Mouse (Mus musculus) T-helper 17 cell (primary cell): ENCODE measurements around the gene Gm49450.

Experiments
- in situ Hi-C, 2 experiments: fragments of 300-600 bp; cut with MboI, MseI; formaldehyde crosslinking; loops; 1 replicate in 1 of 2; 2 replicates in 1 of 2; pipeline ENCODE4 v1.15.1; 2025; ENCODE audit warnings: high pct_unique_total_duplicates in 2 of 2

The Gm49450 gene

DNA sequence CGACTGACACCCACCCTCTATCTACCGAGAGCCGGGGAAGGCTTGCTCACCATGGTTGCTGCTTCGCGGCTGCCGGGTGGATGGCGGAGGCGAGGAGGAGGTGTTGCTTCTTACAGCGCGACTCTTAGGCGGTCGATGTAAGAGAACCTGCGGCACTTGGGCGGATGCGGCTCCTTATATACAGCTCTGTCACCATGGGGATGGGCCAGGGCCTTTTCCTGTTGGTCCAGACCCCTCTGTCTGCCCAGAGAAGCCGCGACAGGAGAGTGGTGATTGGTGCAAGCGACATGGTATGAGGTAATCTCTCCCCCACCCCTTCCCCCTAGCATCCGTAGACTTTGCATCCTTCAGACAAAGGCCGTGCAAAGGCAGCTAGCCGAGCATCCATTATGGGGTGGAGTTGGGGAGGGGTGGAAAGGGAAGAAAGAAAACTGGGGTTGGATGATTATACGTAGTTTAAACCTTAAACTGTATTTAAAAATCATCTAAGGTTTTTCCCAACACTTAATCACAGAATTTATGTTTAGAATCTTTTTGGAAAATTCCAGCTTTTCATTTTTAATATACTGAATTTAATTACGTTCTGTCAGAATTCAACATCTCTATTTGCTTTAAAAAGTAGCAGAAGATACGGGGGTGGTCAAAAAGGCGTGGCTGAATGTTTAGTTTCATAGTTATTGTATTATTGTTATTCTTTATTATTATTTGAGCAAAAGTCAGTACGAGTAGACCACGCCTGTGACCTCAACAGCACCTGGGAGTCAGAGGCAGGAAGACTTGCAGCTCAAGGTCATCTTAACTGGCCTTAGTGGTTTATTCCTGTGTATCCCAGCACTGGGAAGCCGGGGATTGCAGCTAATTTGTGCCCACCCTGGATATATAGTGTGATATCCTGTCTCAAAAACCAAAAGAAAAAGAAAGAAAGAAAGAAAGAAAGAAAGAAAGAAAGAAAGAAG, at the start of gene Gm49450, which contains the start of gene Tuba1a:
Gene Gm49450, minus strand, starts transcription at position 151 of the 956 bp plus-strand sequence.
Gene Tuba1a, minus strand, starts transcription at position 303 of the 956 bp plus-strand sequence.
- in situ Hi-C loops = no loop called here

DNA sequence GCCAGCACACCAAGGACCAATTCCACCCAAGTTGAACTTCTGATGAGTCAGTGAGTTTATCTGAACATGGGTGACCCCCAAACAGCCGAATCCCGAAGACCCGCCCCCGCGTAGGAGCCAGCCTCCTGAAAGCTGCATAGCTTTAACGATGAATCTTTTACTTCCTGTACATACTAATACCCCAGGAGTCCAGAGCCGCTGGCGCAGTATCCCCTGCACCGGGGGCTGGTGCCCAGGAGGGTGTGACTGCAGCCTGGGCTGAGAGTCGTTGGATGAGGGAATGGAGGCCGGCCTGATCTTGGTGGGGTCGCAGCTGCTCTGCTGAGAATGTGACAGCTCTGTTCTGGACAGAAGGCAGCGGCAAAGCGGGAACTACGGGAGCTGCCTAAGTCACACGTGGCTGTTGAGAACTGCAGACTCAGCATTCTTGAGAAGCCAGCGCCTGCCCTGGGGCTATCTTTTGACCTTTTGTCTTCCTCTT, 48.1 kb upstream of the Gm49450 start:
- in situ Hi-C loops = no loop called here

DNA sequence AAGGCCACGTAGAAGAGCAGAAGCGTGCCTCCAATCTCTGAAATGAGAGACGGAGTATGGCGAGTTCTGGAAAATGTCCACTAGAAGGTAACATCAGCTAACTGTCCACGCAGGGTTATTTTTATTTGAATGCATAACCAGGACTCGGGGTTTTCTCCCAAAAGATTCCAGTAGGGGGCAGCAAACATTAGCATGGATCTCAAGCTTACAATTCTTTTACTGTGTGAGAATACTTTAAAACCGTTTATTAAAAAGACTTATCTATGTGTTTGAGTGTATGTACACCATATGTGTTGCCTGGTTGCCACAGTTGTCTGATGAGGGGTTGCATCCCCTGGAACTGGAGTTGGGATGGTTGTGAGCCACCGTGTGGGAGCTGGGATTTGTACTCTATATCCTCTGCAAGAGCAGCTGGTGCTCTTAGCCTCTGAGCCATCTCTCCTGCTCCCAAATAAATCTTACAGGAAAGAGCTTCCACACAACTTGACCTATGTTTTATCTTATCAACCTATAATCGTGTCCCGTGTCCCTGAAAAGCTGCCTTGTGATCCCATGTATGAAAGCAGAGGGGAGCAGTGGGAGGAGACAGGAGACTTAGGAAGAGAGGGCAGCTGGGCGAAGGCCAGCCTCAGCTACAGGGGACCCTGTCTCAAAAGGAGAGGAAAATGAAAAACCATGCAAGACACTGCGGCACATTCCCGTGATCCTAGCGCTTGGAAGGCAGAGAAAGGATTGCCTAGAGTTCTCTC, 47.4 kb upstream of the Gm49450 start:
- in situ Hi-C loops = no loop called here

DNA sequence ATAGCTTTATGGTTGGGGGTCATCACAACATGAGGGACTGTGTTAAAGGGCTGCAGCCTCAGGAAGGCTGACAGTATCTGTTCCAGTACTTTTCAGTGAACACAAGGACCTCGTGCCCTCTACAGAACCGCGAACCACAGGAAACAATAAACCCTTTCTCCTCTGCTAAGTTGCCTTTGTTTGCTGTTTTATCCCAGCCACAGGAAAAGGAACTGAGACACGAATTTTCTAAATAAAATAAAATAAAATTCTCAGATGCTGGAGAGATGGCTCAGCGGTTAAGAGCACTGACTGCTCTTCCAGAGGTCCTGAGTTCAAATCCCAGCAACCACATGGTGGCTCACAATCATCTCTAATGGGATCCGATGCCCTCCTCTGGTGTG, 45.4 kb upstream of the Gm49450 start:
- in situ Hi-C loops = loop anchor here in 1 of 2 experiments (5.0 kb wide), 1 partner anchor 101 kb away; the partner anchor contains the start of gene Dhh

DNA sequence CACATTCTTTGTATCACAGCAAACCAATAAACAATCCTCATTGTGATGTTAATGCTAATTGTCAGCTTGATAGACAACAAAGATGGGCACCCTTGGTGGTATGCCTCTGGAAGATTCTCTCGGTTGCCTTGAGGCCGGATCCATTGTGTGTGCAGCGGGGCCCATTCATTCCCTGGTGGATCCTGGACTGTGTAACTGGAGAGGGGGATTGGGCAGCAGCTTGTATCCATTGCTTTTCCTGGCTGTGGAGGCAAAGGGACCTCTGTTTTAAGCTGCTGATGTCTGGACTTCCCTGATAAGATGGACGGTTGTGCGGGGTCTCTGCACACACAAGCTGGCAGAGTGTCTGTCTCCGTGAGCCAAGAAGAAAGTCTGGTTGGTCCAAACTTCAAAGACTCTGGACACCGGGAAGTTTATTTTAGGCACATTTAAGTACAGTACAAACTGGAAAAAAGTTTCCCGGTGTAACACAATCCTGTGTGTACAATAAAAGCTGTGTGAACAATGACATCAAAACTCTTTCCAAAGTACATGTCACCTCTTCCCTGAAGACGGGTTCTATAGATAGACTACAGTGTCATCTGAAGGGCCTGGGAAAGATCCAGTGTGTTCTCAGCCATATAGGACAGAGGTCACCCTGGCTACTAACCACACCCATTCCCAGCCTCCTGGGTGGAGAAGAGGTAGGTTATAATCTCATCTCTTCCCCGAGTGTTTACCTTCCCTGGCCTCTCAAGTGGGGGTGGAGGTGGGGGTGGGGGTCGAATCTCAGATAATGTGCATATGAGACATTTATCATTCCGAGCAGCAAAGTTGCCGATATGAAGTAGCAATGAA, 44.8 kb upstream of the Gm49450 start:
- in situ Hi-C loops = loop anchor here in 1 of 2 experiments (5.0 kb wide), 1 partner anchor 101 kb away; the partner anchor contains the start of gene Dhh

DNA sequence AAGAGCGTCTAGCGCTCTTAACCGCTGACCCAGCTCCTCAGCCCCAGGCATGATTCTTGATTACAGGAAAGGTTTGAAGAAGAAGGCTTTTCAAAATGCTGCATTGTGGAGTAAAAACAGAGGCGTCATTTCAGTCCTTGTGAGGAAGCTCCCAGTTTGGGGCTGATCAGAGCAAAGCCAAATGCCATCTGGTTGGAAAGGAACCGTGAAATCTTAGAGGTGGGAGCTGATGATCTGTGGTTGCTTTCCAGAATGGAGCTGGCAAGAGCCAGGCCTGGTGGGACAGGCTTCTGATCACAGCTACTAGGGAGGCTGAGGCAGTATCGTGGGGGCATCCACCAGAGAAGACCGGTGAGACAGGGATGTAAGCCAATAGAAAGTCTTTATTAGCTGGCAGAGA, 43.5 kb upstream of the Gm49450 start:
- in situ Hi-C loops = loop anchor here in 1 of 2 experiments (5.0 kb wide), 1 partner anchor 100 kb away; the partner anchor contains the start of gene Dhh

DNA sequence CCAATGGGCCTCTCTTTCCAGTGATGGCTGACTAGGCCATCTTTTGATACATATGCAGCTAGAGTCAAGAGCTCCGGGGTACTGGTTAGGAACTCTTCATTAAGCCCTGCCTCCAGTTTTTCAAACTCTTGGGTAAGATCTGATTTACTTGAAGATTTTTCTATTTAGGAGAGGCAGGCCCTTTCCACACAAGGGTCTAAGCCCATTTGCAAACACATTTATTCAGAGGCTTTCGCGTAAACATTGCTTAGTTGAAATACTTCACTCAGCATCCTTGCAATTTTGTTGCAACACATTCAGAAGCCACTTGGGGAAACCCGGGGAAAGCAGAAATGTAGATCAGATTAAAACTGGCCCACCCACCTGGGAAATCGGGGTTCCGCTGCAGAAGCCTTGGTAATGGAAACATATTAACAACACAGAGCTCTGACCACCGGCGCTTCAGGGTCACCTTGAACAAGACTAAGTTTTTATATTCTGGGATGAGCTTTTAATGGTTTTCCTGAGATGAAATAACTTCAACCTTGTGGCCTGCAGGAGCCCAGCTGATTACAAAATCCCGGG, 41.7 kb upstream of the Gm49450 start:
- in situ Hi-C loops = loop anchor here (5.0 kb wide), 2 partner anchors 38 to 98 kb away; partner anchors contain the start of gene Dhh (in 1 of the 2)

DNA sequence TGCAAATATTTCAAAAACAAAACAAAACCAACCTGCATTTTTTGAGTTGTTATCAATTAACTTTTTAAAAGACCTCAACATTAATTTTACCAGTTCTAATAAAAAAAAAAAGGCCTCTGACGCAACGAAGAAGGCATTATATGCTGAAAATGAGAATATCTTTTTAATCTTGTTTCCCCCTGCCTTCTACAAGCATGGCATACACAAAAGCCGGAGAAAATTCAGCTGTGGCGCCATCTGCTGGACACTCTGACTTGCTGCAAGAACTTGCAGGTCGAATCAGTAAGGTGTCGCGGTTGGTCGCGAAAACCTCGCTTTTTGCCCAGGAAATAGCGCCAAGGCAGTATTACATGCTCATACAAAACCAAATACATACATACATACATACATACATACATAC, 40.5 kb upstream of the Gm49450 start:
- in situ Hi-C loops = loop anchor here in 1 of 2 experiments (5.0 kb wide), 1 partner anchor 37 kb away; no protein-coding TSS in a partner anchor

DNA sequence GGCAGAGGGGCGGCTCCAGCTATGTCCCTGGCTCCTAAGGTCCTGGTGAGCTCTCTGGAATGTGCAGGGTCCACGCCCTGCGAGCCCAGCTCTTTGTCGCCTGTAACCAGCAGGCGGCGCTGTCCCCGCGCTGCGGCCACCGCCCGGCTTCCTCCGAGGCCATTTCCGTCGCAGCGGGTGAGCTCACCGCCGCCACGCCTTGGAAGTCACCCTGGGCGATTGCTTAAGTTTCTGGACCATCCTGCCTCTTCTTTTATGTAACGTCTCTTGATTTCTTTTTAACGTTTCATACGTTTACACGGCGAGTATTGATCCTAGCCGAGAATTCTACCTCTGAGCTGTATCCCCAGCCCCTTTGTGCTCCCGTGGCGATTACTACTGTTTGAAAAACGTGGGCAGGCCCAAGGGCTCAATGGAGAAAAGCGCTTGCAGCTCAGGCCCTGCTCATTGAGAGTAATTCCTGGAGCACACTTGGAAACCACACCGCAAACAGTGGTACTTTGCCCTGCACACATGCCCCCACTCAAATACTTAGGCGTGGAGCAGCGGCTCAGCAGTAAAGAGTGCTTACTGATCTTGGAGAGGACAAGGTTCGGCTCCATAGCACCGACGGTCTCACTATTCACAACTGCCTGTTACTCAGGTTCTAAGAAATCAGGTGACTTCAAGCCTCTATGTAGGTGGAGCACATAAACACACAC, 39.9 kb upstream of the Gm49450 start:
- in situ Hi-C loops = loop anchor here in 1 of 2 experiments (5.0 kb wide), 1 partner anchor 36 kb away; no protein-coding TSS in a partner anchor

DNA sequence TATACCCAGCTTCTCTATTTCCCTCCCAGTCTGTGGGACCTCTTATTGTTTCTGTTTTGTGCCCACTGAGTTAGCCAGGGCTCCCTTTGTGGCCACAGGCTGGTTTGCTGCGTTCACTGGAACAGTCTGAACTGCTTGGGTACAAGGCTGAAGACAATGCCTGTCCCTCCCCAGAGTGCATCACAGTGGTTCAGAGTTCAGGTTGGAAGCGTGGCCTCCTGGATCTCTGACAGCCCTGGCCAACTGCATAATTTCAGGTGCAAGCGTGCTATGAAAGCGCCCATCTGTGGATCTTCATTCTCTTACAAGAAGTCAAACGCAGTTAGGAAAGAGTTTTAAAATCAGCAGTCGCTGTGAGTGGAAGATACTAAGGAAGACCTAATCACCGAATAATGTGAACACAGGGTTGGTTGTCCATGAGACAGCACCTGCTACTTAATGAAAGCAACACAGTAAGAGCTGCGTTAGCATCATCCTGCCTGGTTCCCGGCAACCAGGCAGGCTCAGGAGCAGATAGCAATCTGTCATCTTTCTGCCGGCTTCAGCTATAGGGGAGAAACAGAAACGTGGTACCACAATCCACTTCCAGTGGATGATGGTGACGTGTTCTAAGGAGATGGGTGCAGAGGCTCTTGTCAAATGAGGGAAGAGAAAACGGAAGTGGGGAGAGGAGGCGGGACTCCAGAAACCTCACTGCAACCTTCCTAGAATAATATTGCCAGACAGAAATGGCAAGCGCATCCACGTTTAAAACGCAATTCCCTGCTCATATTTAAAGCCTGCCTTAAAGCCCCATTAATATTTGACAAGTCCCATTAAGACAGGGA, 38.9 kb upstream of the Gm49450 start:
- in situ Hi-C loops = loop anchor here in 1 of 2 experiments (5.0 kb wide), 1 partner anchor 35 kb away; no protein-coding TSS in a partner anchor

DNA sequence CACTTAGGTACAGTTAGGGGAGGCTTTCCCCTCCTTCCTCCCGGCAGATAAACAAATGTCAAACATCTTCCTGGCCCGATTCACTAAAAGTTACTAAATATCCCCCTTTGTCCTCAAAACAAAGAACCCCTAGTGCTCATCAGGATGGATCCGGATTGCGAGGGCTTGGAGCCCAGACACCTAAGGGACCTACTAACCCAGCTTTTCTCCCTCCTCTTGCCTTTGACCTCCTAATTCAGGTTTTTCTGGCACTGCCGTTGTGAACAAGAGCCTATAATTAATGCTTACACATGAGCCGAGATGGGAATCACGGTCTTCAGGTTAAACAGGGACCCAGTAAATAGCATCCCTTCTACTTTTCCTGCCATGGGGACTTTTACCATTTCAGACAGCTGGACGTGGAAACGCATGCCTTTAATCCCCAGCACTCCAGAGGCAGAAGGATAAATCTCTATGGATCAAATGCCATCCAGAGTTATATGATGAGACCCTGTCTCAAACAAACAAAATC, 38.2 kb upstream of the Gm49450 start:
- in situ Hi-C loops = loop anchor here in 1 of 2 experiments (5.0 kb wide), 1 partner anchor 34 kb away; no protein-coding TSS in a partner anchor

DNA sequence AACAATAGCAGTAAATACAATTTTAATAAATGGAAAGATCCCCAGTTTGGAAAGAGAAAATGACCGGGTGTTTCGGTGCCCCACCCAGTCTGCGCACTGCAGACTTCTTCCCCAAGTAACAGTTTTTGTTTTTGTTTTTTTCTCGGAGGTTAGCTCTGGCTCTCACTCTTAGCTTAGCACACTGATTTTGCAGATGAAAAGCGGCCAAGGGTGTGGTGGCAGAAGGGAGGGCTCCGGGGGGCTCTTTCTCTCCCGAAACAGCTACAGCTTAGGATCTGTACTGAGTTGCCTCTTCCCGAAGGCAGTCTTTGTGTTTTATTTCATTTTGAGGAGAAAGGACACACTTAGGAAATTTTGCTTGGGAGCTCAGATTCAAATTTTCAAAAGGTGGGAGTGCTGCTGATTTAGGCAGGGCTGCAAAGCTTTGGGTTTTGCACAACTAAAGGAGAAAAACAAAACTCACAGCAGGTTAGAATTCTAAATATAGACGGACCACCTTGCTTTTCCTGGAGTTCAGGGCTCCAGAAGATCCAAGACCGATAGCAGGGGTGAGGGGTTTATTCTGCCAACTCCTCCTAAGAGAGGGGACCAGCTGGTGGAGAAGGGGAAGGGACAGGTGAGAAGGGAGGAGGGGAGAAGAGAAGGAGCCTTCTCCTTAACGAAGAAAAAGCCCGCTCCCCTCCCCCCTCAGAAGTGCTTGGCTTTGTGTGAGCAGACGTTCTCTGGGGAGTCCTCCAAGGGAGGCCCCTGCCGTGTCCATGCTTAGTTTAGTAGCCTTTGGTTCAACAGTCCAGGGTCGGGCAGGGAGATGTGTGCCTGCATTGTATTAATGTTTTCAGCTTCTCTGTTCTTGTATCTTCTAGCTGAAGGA, 37.6 kb upstream of the Gm49450 start:
- in situ Hi-C loops = loop anchor here in 1 of 2 experiments (5.0 kb wide), 1 partner anchor 34 kb away; no protein-coding TSS in a partner anchor

DNA sequence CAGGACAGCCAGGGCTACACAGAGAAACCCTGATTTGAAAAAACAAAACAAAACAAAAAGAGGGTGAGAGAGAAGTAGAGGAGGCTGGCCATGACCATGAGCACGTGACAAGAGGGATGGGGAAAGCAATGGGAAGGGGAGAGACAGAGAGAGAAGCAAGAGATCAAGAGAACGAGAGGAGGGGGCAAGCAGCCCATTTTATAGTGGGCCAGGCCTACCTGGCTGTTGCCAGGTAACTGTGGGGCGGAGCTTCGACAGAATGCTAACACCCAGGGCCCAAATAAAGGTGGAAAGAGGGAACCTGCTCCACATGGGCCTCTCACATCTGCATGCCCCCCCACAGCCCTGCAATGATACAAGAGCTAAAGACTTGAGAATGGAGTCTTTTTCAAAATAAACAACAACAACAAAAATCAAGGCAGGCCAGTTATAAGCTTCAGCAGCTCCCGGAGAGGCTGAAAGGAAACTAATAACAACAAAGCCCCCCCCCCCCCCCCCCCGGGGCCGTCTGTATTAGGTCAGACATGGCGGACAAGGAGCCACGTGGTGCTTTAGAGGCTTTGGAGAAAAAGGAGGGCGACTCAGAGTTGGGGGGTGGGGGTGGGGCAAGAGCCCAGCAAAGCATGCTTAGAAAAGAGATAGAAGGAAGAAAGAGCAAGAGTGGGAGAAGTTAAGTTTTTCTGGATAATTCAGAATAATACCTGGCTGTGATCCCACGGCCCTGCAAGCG, 36.5 kb upstream of the Gm49450 start:
- in situ Hi-C loops = loop anchor here in 1 of 2 experiments (5.0 kb wide), 1 partner anchor 33 kb away; no protein-coding TSS in a partner anchor

DNA sequence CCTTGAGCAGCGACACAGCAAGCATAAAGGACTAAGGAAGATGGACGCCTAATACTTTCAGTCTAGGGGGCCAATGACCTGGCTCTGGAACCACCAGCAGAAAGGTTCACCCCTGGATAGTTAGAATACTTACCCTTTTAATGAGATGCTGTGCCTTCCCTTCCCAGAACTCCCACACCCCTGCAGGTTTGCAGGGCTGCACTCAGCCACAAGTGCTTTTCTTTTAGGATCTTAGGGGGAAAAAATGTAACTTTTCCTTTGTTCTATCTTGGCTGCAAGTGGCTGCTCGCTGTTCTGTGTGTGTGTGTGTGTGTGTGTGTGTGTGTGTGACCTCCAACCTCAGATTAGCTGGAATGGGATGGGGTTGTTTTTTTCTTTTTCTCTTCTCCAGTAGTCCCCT, 35.4 kb upstream of the Gm49450 start:
- in situ Hi-C loops = no loop called here

DNA sequence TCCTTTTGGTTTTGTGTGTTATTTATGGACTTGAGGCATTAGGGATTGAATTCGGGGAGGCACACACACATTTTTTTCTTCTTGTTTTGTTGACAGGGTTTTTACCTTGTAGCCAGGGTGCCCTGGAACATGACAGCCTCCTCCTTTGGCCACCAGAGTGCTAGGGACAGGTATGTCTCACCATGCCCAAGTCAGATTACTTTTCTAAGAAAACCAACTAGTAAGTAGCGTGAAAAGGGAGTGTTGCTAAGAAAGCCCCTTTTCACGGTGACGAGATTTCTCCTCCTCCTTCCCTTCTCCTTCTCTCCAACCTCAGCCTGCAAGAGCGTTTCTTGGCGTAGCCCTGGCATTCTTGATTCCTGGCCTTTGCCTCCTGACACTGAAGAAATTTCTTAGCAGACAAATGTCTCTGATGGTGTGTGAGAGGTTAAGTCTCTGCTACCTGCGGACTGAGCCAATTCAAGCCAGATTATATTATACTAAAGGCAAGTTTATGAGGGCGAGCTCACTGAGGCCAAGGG, 34.4 kb upstream of the Gm49450 start:
- in situ Hi-C loops = no loop called here

DNA sequence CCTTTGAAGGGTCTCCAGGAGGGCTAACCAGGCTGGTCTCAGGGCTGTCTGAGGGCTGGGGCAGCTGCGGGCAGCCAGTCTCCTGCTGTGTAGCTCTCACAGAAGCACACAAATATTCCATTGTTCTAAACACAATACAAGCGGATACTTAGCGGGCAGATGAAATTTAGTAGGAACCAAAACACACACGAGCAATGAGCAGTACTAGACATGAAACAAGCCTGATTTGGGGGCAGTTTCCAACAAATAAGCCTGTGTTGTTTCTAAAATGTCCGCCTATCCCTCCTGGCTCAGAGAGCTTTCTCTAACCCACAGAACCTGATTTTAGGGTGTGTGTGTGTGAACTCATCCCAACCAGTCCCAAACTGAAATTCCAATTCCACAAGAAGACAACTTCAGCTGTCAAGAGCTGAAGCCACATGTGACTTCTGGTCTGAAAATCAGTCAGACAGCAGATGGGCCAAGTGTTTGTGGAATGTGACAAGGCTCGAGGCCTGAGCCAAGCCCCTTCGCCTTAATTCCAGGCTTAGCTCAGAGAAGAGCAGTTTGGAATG, 33.8 kb upstream of the Gm49450 start:
- in situ Hi-C loops = no loop called here
